Mouse (Mus musculus) heart, postnatal 0 days (tissue): ENCODE results near the gene Pi4kb.

Source experiments
- CTCF ChIP-seq: IDR thresholded peaks from 2 replicates; pipeline ENCODE4 v1.5.1; 2016; ENCODE audit warnings: antibody characterized with exemption, control low read depth, low read depth
- EP300 ChIP-seq: IDR thresholded peaks from 2 replicates; pipeline ENCODE4 v1.6.1; 2016; ENCODE audit warnings: antibody characterized with exemption, low read depth

- TF ChIP-seq CTCF (no peak), EP300 (no peak)
These were observed 73.4 kb downstream of the Pi4kb start for GRCm38 (mm10) chr3:95047914-95048313.
